Mouse (Mus musculus): Measurements from ENCODE around the gene Nfia. TPM values are rescaled to one million over a fixed set of nuclear protein-coding genes. Genes with fewer than 3 reads are reported as not detected.

Nfia gene
- total RNA-seq, 2 experiments from 2014 or later, result 109 to 132 TPM

- no peak for DNase-seq (ENCODE audit: low spot score in 2 of 2)
Measured at GRCm38 (mm10) chr4:97831611-97832278, 59.2 kb downstream of the Nfia start.

GRCm38 (mm10) chr4:97832279-97832640, 59.7 kb downstream of the Nfia start:
- no peak for DNase-seq (ENCODE audit: low spot score in 2 of 2)

- DNase-seq (ENCODE audit: low spot score in 2 of 2), result no peak
Measured at GRCm38 (mm10) chr4:97836812-97837211, 64.3 kb downstream of the Nfia start.

GRCm38 (mm10) chr4:97837724-97838123, 65.2 kb downstream of the Nfia start:
- DNase-seq (ENCODE audit: low spot score in 2 of 2), result no peak

- DNase-seq (ENCODE audit: low spot score in 2 of 2), result no peak
Measured at GRCm38 (mm10) chr4:97838651-97839050, 66.1 kb downstream of the Nfia start.

GRCm38 (mm10) chr4:97839406-97840101, 67.0 kb downstream of the Nfia start:
- no peak for DNase-seq (ENCODE audit: low spot score in 2 of 2)

- DNase-seq (ENCODE audit: low spot score in 2 of 2), result no peak
Measured at GRCm38 (mm10) chr4:97840227-97841062, 67.9 kb downstream of the Nfia start.

GRCm38 (mm10) chr4:97841063-97841595, 68.6 kb downstream of the Nfia start:
- no peak for DNase-seq (ENCODE audit: low spot score in 2 of 2)

- no peak for DNase-seq (ENCODE audit: low spot score in 2 of 2)
Measured at GRCm38 (mm10) chr4:97841745-97842144, 69.2 kb downstream of the Nfia start.

- DNase-seq (ENCODE audit: low spot score in 2 of 2), result no peak
Measured at GRCm38 (mm10) chr4:97843981-97844690, 71.6 kb downstream of the Nfia start.

GRCm38 (mm10) chr4:97844899-97845298, 72.4 kb downstream of the Nfia start:
- no peak for DNase-seq (ENCODE audit: low spot score in 2 of 2)

GRCm38 (mm10) chr4:97847653-97848052, 75.1 kb downstream of the Nfia start:
- no peak for DNase-seq (ENCODE audit: low spot score in 2 of 2)

GRCm38 (mm10) chr4:97850991-97851390, 78.5 kb downstream of the Nfia start:
- no peak for DNase-seq (ENCODE audit: low spot score in 2 of 2)

- DNase-seq (ENCODE audit: low spot score in 2 of 2), result no peak
Measured at GRCm38 (mm10) chr4:97851698-97852097, 79.2 kb downstream of the Nfia start.

- DNase-seq (ENCODE audit: low spot score in 2 of 2), result no peak
Measured at GRCm38 (mm10) chr4:97852626-97853025, 80.1 kb downstream of the Nfia start.

- no peak for DNase-seq (ENCODE audit: low spot score in 2 of 2)
Measured at GRCm38 (mm10) chr4:97854779-97855178, 82.2 kb downstream of the Nfia start.

GRCm38 (mm10) chr4:97855712-97856420, 83.3 kb downstream of the Nfia start:
- DNase-seq (ENCODE audit: low spot score in 2 of 2), result no peak

- DNase-seq (ENCODE audit: low spot score in 2 of 2), result no peak
Measured at GRCm38 (mm10) chr4:97857549-97857948, 85.0 kb downstream of the Nfia start.

- no peak for DNase-seq (ENCODE audit: low spot score in 2 of 2)
Measured at GRCm38 (mm10) chr4:97859431-97859830, 86.9 kb downstream of the Nfia start.

- DNase-seq (ENCODE audit: low spot score in 2 of 2), result no peak
Measured at GRCm38 (mm10) chr4:97860376-97860775, 87.8 kb downstream of the Nfia start.
